Mouse (Mus musculus) small intestine, adult 2 months (tissue): ENCODE measurements around the gene Tmem102. TPM values are rescaled to one million over a fixed set of nuclear protein-coding genes. Genes with fewer than 3 reads are reported as not detected.

ENCODE experiments used
- H3K27ac ChIP-seq: fragments of 200-500 bp; 2 replicates; pipeline ENCODE4 v1.5.1; 2012; ENCODE audit warnings: low read depth, low read length, control low read depth, inconsistent platforms; ENCODE audit not compliant: insufficient read depth
- H3K27me3 ChIP-seq: fragments of 200-500 bp; 2 replicates; pipeline ENCODE4 v1.6.1; 2012; ENCODE audit warnings: mild to moderate bottlenecking, moderate library complexity, low read length, inconsistent platforms; ENCODE audit not compliant: control insufficient read depth, insufficient read depth
- H3K36me3 ChIP-seq: fragments of 200-500 bp; 2 replicates; pipeline ENCODE4 v1.6.1; 2012; ENCODE audit warnings: mild to moderate bottlenecking, low read length, control low read depth, inconsistent platforms; ENCODE audit not compliant: control insufficient read depth, insufficient read depth
- H3K4me1 ChIP-seq: fragments of 200-500 bp; 2 replicates; pipeline ENCODE4 v1.6.1; 2012; ENCODE audit warnings: low read length, inconsistent platforms, mixed read lengths; ENCODE audit not compliant: control insufficient read depth, insufficient read depth, insufficient read length
- H3K4me3 ChIP-seq: fragments of 200-500 bp; 2 replicates; pipeline ENCODE4 v1.5.1; 2012; ENCODE audit warnings: low read depth, mild to moderate bottlenecking, control low read depth, inconsistent platforms, low read length, moderate library complexity
- CTCF ChIP-seq: fragments of 200-500 bp; IDR thresholded peaks from 2 replicates; pipeline ENCODE4 v1.5.1; 2012; ENCODE audit warnings: low read depth, mild to moderate bottlenecking, control low read depth, inconsistent platforms, low read length, moderate library complexity, mixed read lengths; ENCODE audit not compliant: insufficient replicate concordance, insufficient read length; ENCODE audit errors: extremely low read depth
- POLR2A ChIP-seq: fragments of 200-500 bp; IDR thresholded peaks from 2 replicates; pipeline ENCODE4 v1.6.1; 2012; ENCODE audit warnings: low read depth, mild to moderate bottlenecking, control low read depth, inconsistent platforms, low read length, moderate library complexity
- WGBS: fragments of 180-500 bp; shearing (Covaris S2); methylation state at CpG from one replicate; pipeline ENCODE4 v1.1.7; 2018; 5-methylcytosine and 5-hydroxymethylcytosine counted together
- polyA plus RNA-seq: library from polyadenylated mRNA; depleted of rRNA; stranded (reverse); fragments of >200 nt; gene quantifications from 2 replicates; pipeline ENCODE4 v1.2.3, GENCODE M21; 2012; rRNA removed

Gene Tmem102
- polyA plus RNA-seq, 1 experiment = 63.0 TPM

DNA sequence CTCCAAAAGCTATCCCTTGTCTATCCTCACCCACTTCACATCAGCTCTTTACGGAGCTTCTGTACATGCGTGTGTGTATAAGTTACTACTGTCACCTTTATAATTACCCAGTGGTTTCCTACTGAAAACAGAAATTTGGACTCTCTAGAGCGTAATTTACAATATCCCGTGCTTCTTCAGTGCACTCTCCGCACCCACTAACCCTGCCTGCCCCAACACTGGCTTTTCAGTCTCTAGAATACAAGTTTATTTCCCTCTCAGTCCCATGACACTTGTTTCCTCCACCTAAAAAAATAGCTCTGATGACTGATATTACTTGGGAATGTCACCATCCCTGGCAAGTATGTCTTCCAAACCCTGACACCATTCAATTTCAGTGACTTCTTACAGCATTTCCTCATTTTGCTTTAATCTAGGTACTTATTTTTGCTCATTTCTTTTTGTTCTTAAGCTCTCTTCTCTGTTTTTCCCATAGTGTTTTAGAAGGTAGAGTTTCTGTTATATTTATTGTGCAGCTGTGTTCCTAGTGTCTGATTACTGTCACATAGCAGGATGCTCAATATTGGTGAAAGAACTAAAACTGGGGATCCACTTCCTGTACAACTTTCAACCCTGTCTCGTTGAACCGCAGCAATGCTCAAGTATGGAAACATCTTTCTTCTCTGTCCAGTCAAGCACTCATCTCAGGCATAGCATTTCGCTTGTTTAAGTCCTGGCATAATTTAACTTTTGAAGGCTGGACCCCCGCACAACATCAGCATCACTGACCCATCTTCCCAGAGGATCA lies 47.9 kb downstream of the Tmem102 start:
- H3K27ac ChIP-seq = peak overlapping the region; percentile 68; the same call in 1 of the 2 replicates
- 22% methylated on average over 9 of the region's 9 CpGs for WGBS
- no peak for TF ChIP-seq CTCF
- TF ChIP-seq POLR2A = no peak

DNA sequence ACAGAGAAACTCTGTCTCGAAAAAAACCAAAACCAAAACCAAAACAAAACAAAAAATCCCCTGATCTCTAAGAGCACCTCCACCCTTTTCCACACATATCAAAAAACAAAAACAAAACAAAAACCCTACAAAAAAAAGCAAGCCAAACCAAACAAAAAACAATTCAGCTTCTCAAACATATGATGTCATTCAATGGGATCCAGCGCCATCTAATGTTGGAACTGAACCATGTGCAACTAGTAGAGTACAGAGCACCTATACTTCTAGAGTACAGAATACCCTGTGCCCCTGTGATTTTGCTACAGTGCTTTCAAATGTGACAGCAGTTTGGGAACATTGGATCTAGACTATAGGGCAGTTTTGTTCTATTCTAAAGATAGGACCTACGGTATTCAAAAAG lies 50.7 kb downstream of the Tmem102 start:
- no peaks in the 10 kb centered on the region for H3K27me3 ChIP-seq
- H3K36me3 ChIP-seq = 0 out of 2 replicates have a peak, but pooled peaks cover 1% of the 10 kb centered on the region
- H3K4me3 ChIP-seq = no peak overlapping the region
- TF ChIP-seq POLR2A (no peak), CTCF (no peak)
- peaks cover 12% of the 10 kb centered on the region for H3K4me1 ChIP-seq
- WGBS = 18% methylated on average over 3 of the region's 3 CpGs
- no peak overlapping the region for H3K27ac ChIP-seq

More for the DNA sequence above, 47.9 kb downstream of the Tmem102 start:
- H3K27me3 ChIP-seq = no peaks in the 10 kb centered on the region
- H3K4me1 ChIP-seq = peaks cover 10% of the 10 kb centered on the region
- peak overlapping the region; percentile 62 for H3K4me3 ChIP-seq
- 0 out of 2 replicates have a peak, but pooled peaks cover 1% of the 10 kb centered on the region for H3K36me3 ChIP-seq

DNA sequence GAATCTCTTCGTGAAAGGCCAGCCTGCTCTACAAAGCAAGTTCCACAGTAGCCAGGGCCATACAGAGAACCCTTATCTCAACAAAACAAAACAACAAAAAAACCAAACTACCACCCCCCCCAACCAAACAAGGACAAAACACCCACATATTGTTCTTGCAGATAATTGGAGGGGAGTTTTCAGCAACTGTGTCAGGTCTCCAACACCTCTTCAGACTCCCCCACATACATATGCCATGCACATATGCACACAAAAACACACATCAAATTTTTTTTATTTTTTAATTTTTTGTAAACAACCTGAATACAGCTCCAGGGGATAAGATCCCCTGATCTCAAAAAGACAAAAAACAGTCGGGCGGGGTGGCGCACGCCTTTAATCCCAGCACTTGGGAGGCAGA lies 51.2 kb downstream of the Tmem102 start:
- WGBS = 77% methylated on average over 5 of the region's 5 CpGs
- Histone ChIP-seq H3K4me1 (peaks cover 9% of the 10 kb centered on the region), H3K4me3 (no peak overlapping the region), H3K27me3 (no peaks in the 10 kb centered on the region), H3K36me3 (0 out of 2 replicates have a peak, but pooled peaks cover 1% of the 10 kb centered on the region), H3K27ac (no peak overlapping the region)
- TF ChIP-seq CTCF = no peak
- TF ChIP-seq POLR2A = no peak

Other genes with a start within 250 kb of the Tmem102 start
- 0.79 and 1.5 TPM in 2 replicates for gene Efnb3, start 245.4 kb downstream of the Tmem102 start, polyA plus RNA-seq
- 11.4 and 20.2 TPM in 2 replicates for gene Wrap53, start 225.4 kb downstream of the Tmem102 start, polyA plus RNA-seq
- 28.2 and 57.1 TPM in 2 replicates for gene Trp53, start 225.3 kb downstream of the Tmem102 start, polyA plus RNA-seq
- gene Atp1b2, start 199.7 kb downstream of the Tmem102 start, polyA plus RNA-seq = 2.5 and 4.5 TPM in 2 replicates
- not detected in 2 replicates for gene Shbg, start 187.7 kb downstream of the Tmem102 start, polyA plus RNA-seq
- 0.44 and 0.49 TPM in 2 replicates for gene Sat2, start 183.6 kb downstream of the Tmem102 start, polyA plus RNA-seq
- 13.4 and 29.2 TPM in 2 replicates for gene Fxr2, start 172.6 kb downstream of the Tmem102 start, polyA plus RNA-seq
- gene Sox15, start 150.3 kb downstream of the Tmem102 start, polyA plus RNA-seq = 0.43 TPM in 1 of 2 replicates, not detected in the other
- gene Mpdu1, start 143.0 kb downstream of the Tmem102 start, polyA plus RNA-seq = 79.7 and 135 TPM in 2 replicates
- 20.9 and 24.7 TPM in 2 replicates for gene Cd68, start 139.5 kb downstream of the Tmem102 start, polyA plus RNA-seq
- gene Eif4a1, start 133.2 kb downstream of the Tmem102 start, polyA plus RNA-seq = 92.1 and 134 TPM in 2 replicates
- gene Senp3, start 123.5 kb downstream of the Tmem102 start, polyA plus RNA-seq = 15.4 and 24.6 TPM in 2 replicates
- 6.9 and 11.6 TPM in 2 replicates for gene Tnfsf13, start 119.8 kb downstream of the Tmem102 start, polyA plus RNA-seq
- 11.9 and 13.7 TPM in 2 replicates for gene Tnfsf12, start 109.8 kb downstream of the Tmem102 start, polyA plus RNA-seq
- 1.8 and 2.3 TPM in 2 replicates for gene Tnfsfm13, start 109.5 kb downstream of the Tmem102 start, polyA plus RNA-seq
- 22.5 and 62.3 TPM in 2 replicates for gene Polr2a, start 47.0 kb downstream of the Tmem102 start, polyA plus RNA-seq
- gene Slc35g3, start 43.7 kb downstream of the Tmem102 start, polyA plus RNA-seq = 0.08 and 0.16 TPM in 2 replicates
- 12.1 and 16.5 TPM in 2 replicates for gene Zbtb4, start 39.7 kb downstream of the Tmem102 start, polyA plus RNA-seq
- 5.5 and 8.7 TPM in 2 replicates for gene Chrnb1, start 9.7 kb downstream of the Tmem102 start, polyA plus RNA-seq
- gene Fgf11, start 3.8 kb downstream of the Tmem102 start, polyA plus RNA-seq = 3.6 and 4.8 TPM in 2 replicates
- gene Gm39566, start 9.7 kb upstream of the Tmem102 start, polyA plus RNA-seq = not detected in 2 replicates
- not detected in 2 replicates for gene Spem2, start 12.8 kb upstream of the Tmem102 start, polyA plus RNA-seq
- gene Spem1, start 16.6 kb upstream of the Tmem102 start, polyA plus RNA-seq = not detected in 2 replicates
- 11.1 and 12.0 TPM in 2 replicates for gene Nlgn2, start 32.2 kb upstream of the Tmem102 start, polyA plus RNA-seq
- 98.8 and 99.3 TPM in 2 replicates for gene Tmem256, start 32.9 kb upstream of the Tmem102 start, polyA plus RNA-seq
- gene Plscr3, start 40.8 kb upstream of the Tmem102 start, polyA plus RNA-seq = 14.6 and 29.3 TPM in 2 replicates
- gene Tnk1, start 53.1 kb upstream of the Tmem102 start, polyA plus RNA-seq = 21.1 and 46.3 TPM in 2 replicates
- not detected in 2 replicates for gene Tmem95, start 72.4 kb upstream of the Tmem102 start, polyA plus RNA-seq
- gene Kctd11, start 75.8 kb upstream of the Tmem102 start, polyA plus RNA-seq = 1.6 and 2.8 TPM in 2 replicates
- 7.3 and 11.6 TPM in 2 replicates for gene Acap1, start 89.9 kb upstream of the Tmem102 start, polyA plus RNA-seq
- 1.8 and 2.6 TPM in 2 replicates for gene 2810408A11Rik, start 95.4 kb upstream of the Tmem102 start, polyA plus RNA-seq
- gene Neurl4, start 95.4 kb upstream of the Tmem102 start, polyA plus RNA-seq = 17.3 and 23.9 TPM in 2 replicates
- 57.4 and 104 TPM in 2 replicates for gene Gps2, start 108.3 kb upstream of the Tmem102 start, polyA plus RNA-seq
- 136 and 230 TPM in 2 replicates for gene Eif5a, start 116.3 kb upstream of the Tmem102 start, polyA plus RNA-seq
- 10.6 and 11.4 TPM in 2 replicates for gene Ybx2, start 130.2 kb upstream of the Tmem102 start, polyA plus RNA-seq
- gene Slc2a4, start 142.6 kb upstream of the Tmem102 start, polyA plus RNA-seq = 11.2 and 12.9 TPM in 2 replicates
- 521 and 1,844 TPM in 2 replicates for gene Cldn7, start 159.2 kb upstream of the Tmem102 start, polyA plus RNA-seq
- 59.7 and 116 TPM in 2 replicates for gene Ctdnep1, start 175.5 kb upstream of the Tmem102 start, polyA plus RNA-seq
- gene Elp5, start 176.9 kb upstream of the Tmem102 start, polyA plus RNA-seq = 24.4 and 37.8 TPM in 2 replicates
- 211 and 564 TPM in 2 replicates for gene Gabarap, start 185.5 kb upstream of the Tmem102 start, polyA plus RNA-seq
- 5.7 and 12.4 TPM in 2 replicates for gene Phf23, start 190.2 kb upstream of the Tmem102 start, polyA plus RNA-seq
- gene Dvl2, start 195.0 kb upstream of the Tmem102 start, polyA plus RNA-seq = 5.2 and 7.4 TPM in 2 replicates
- gene Acadvl, start 209.8 kb upstream of the Tmem102 start, polyA plus RNA-seq = 65.6 and 109 TPM in 2 replicates
- 5.3 and 5.5 TPM in 2 replicates for gene Dlg4, start 211.3 kb upstream of the Tmem102 start, polyA plus RNA-seq
- gene Asgr1, start 248.5 kb upstream of the Tmem102 start, polyA plus RNA-seq = not detected in 2 replicates